Mouse (Mus musculus): Measurements from ENCODE around the gene Snrk. TPM values are rescaled to one million over a fixed set of nuclear protein-coding genes. Genes with fewer than 3 reads are reported as not detected.

Gene Snrk
- polyA plus RNA-seq, 1 experiment from 2014 or later = 48.3 TPM

DNA sequence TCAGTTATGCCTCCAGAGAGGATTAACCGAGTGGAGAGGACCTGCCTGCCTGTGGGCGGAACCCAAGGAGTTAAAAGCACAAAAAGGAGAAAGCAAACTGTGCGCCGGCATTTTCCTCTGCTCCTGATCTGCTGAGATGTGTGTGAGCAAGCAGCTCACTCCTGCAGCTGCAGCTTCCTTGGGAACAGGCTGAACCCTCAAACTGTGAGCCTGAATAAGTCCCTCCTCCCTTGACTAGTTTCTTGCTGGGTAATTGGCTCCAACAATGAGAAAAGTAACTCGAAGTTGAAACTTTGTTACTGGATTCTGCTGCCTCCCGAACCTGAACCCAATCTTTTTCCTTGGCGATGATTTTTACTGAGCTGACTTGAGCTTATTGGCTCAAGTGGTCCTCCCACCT, 25.9 kb upstream of the Snrk start:
- H3K9me3 ChIP-seq = no peaks in the 10 kb centered on the region
- H3K4me3 ChIP-seq = no peak overlapping the region
- no peaks in the 10 kb centered on the region for H3K36me3 ChIP-seq
- ATAC-seq (ENCODE audit: low FRiP score, low read depth) = no peak
- H3K27me3 ChIP-seq = no peaks in the 10 kb centered on the region
- 56% methylated on average over 7 of the region's 7 CpGs for WGBS
- no peak overlapping the region for H3K9ac ChIP-seq
- H3K27ac ChIP-seq = no peak overlapping the region
- no peak overlapping the region for H3K4me2 ChIP-seq (replicated peaks)
- H3K4me1 ChIP-seq = no peaks in the 10 kb centered on the region

DNA sequence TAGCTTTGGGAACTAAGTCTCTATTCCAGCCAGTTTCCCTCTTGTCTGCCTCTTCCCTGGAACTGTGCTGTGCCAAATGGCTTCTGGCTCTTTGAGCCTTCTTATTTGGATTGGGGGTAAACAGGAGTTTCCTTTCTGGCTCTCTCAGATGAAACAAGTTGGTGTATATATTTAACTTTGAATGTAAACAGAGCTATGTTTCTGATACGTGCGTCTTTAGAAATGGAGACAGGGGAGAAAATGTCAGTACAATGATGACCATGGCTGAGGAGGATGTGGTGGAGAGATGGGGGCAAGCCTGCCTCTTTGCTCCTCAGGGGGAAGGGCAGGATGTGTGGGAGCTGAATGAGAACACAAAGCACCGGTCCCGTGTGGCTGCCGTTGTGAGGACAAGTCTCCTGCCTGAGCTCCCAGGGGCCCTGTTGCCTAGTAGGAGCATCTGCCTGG, 25.3 kb upstream of the Snrk start:
- Histone ChIP-seq H3K4me2 (replicated peaks) (no peak overlapping the region), H3K36me3 (no peaks in the 10 kb centered on the region), H3K9me3 (no peaks in the 10 kb centered on the region), H3K4me1 (no peaks in the 10 kb centered on the region), H3K27me3 (no peaks in the 10 kb centered on the region), H3K9ac (no peak overlapping the region), H3K4me3 (no peak overlapping the region), H3K27ac (no peak overlapping the region)
- no peak for ATAC-seq (ENCODE audit: low FRiP score, low read depth)
- WGBS = 62% methylated on average over 5 of the region's 5 CpGs

DNA sequence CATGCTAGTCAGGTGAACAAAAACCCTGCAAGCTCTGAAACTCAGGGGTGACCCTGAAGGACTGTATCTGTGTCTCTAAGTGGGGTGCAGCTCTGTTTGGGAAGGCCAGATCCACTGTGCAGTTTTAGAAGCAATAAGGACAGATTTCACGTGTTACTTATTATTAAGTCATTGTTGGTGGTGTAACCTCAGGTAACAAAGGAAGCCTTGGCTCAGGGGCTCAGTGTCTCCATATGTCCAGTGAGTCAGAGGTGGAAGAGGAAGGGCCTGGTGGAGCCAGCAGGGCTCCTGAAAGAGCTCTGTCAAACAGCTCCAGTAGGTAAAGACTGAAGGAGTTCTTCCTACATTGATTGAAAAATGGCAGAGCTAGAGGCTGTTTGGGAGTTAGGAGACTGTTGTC, 22.9 kb upstream of the Snrk start:
- Histone ChIP-seq H3K36me3 (no peaks in the 10 kb centered on the region), H3K27me3 (no peaks in the 10 kb centered on the region), H3K27ac (no peak overlapping the region), H3K4me1 (no peaks in the 10 kb centered on the region), H3K9ac (no peak overlapping the region), H3K4me3 (no peak overlapping the region), H3K4me2 (replicated peaks) (no peak overlapping the region), H3K9me3 (no peaks in the 10 kb centered on the region)
- 76% methylated on average over 1 of the region's 1 CpGs for WGBS
- no peak for ATAC-seq (ENCODE audit: low FRiP score, low read depth)

- 84% methylated on average over 5 of the region's 5 CpGs for WGBS
- Histone ChIP-seq H3K4me2 (replicated peaks) (no peak overlapping the region), H3K27ac (no peak overlapping the region), H3K27me3 (no peaks in the 10 kb centered on the region), H3K9ac (no peak overlapping the region), H3K4me1 (no peaks in the 10 kb centered on the region), H3K36me3 (no peaks in the 10 kb centered on the region), H3K9me3 (no peaks in the 10 kb centered on the region), H3K4me3 (no peak overlapping the region)
- ATAC-seq (ENCODE audit: low FRiP score, low read depth) = no peak
Measured at GRCm38 (mm10) chr9:122096822-122097511, 20.1 kb upstream of the Snrk start.

DNA sequence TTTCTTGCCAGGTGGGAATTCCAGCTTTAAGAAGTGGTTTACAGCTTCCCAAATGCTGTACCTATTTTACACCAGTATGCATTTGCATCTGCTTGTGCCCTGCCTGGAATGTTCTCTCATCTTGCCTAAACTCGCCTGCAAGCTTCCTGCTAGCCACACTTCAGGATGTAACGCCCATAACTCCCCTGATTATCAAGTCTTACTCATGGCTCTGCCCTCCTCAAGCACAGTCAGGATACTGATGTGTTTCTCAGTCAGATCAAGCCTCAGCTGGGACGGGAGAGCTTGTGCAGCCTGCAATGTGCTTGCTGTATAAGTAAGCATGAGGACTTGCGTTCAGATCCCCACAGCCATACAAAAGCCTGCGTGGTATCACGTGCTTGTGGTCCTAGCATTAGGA, 19.5 kb upstream of the Snrk start:
- Histone ChIP-seq H3K9me3 (no peaks in the 10 kb centered on the region), H3K4me2 (replicated peaks) (no peak overlapping the region), H3K4me1 (no peaks in the 10 kb centered on the region), H3K9ac (no peak overlapping the region), H3K36me3 (no peaks in the 10 kb centered on the region), H3K4me3 (no peak overlapping the region), H3K27ac (no peak overlapping the region), H3K27me3 (no peaks in the 10 kb centered on the region)
- WGBS = 56% methylated on average over 6 of the region's 6 CpGs
- ATAC-seq (ENCODE audit: low FRiP score, low read depth) = no peak

DNA sequence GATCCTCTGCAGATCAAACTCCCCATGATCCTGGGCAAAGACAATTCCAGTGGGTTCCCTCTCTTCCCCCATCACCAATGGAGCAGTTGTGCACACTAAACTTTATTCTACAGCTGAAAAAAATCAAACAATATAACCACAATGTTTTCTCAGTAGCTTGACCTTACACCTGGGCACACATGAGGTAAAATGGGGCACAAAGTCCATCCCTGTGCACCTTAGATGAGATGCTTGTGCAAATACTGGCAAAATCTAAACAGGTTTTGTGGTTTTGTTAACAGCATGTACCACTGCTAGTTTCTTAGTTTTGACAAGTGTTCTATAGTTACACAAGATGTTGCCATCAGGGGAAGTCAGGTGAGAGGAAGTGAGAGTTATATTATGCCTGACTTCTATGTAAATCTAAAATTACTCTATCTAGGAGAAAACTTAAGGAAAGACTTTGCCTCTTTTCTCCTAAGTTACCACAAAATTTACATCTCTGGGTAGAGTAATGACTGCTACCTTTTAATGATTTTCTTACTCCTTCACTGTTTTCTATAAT, 16.4 kb upstream of the Snrk start:
- ATAC-seq (ENCODE audit: low FRiP score, low read depth) = no peak
- H3K4me1 ChIP-seq = no peaks in the 10 kb centered on the region

GRCm38 (mm10) chr9:122101196-122101595, 15.9 kb upstream of the Snrk start:
- 39% methylated on average over 4 of the region's 4 CpGs for WGBS
- no peak overlapping the region for H3K9ac ChIP-seq
- no peak overlapping the region for H3K27ac ChIP-seq
- no peak overlapping the region for H3K4me2 ChIP-seq (replicated peaks)
- H3K4me1 ChIP-seq = no peaks in the 10 kb centered on the region
- H3K4me3 ChIP-seq = no peak overlapping the region
- no peaks in the 10 kb centered on the region for H3K36me3 ChIP-seq
- ATAC-seq (ENCODE audit: low FRiP score, low read depth) = no peak
- no peaks in the 10 kb centered on the region for H3K27me3 ChIP-seq
- no peaks in the 10 kb centered on the region for H3K9me3 ChIP-seq

More for the DNA sequence above, 16.4 kb upstream of the Snrk start:
- Histone ChIP-seq H3K9me3 (no peaks in the 10 kb centered on the region), H3K9ac (no peak overlapping the region), H3K36me3 (no peaks in the 10 kb centered on the region), H3K4me2 (replicated peaks) (no peak overlapping the region), H3K27me3 (no peaks in the 10 kb centered on the region), H3K27ac (no peak overlapping the region), H3K4me3 (no peak overlapping the region)

- WGBS = 56% methylated on average over 9 of the region's 9 CpGs
- H3K4me3 ChIP-seq = no peak overlapping the region
- H3K27me3 ChIP-seq = no peaks in the 10 kb centered on the region
- no peak for ATAC-seq (ENCODE audit: low FRiP score, low read depth)
- no peak overlapping the region for H3K4me2 ChIP-seq (replicated peaks)
- no peaks in the 10 kb centered on the region for H3K36me3 ChIP-seq
- H3K4me1 ChIP-seq = no peaks in the 10 kb centered on the region
- no peaks in the 10 kb centered on the region for H3K9me3 ChIP-seq
- no peak overlapping the region for H3K27ac ChIP-seq
- H3K9ac ChIP-seq = no peak overlapping the region
Measured at GRCm38 (mm10) chr9:122103550-122104284, 13.3 kb upstream of the Snrk start.

GRCm38 (mm10) chr9:122104285-122104829, 12.7 kb upstream of the Snrk start:
- Histone ChIP-seq H3K27ac (no peak overlapping the region), H3K4me1 (no peaks in the 10 kb centered on the region), H3K4me3 (no peak overlapping the region), H3K4me2 (replicated peaks) (no peak overlapping the region), H3K36me3 (no peaks in the 10 kb centered on the region), H3K9me3 (no peaks in the 10 kb centered on the region), H3K9ac (no peak overlapping the region), H3K27me3 (no peaks in the 10 kb centered on the region)
- no peak for ATAC-seq (ENCODE audit: low FRiP score, low read depth)
- 37% methylated on average over 7 of the region's 7 CpGs for WGBS

DNA sequence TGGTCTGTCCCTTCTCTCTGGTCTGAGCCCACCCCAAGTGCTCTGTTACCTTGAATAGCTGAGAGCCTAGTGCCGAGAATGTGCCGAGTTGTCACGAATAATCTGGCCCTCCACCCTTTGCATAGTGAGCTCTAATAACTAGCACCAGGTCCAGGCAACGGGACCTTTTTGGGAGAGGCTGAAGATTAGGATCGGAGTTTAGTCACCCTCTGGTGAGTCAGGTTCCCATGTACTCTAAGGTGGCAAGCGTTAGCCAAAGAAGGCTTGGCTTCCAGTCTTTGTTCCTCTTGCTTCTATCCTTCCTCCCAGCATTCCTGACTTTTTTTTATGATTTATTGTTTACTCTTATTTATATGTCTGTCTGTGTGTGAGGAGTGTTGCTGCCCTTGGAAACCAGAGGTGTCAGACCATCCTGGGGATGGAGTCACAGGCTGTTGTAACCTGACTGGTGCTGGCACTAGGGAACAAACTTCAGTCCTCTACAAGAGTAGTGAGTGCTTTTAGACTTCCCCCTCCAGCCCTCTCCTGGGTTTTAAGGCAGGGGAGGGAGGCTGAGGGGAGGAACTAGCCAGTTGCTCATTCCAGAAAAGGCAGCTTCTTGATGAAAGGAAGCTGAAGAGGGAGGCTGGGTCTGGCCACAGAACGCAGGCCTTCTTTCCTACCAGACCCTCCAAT, 9.2 kb upstream of the Snrk start:
- no peaks in the 10 kb centered on the region for H3K27me3 ChIP-seq
- no peak overlapping the region for H3K4me3 ChIP-seq
- H3K9me3 ChIP-seq = no peaks in the 10 kb centered on the region
- WGBS = 57% methylated on average over 7 of the region's 7 CpGs
- H3K36me3 ChIP-seq = no peaks in the 10 kb centered on the region
- H3K27ac ChIP-seq = no peak overlapping the region
- H3K4me1 ChIP-seq = peaks cover 8% of the 10 kb centered on the region
- H3K4me2 ChIP-seq (replicated peaks) = no peak overlapping the region
- no peak overlapping the region for H3K9ac ChIP-seq
- no peak for ATAC-seq (ENCODE audit: low FRiP score, low read depth)

- WGBS = 61% methylated on average over 8 of the region's 8 CpGs
- ATAC-seq (ENCODE audit: low FRiP score, low read depth) = no peak
- no peaks in the 10 kb centered on the region for H3K27me3 ChIP-seq
- H3K4me1 ChIP-seq = peaks cover 8% of the 10 kb centered on the region
- no peaks in the 10 kb centered on the region for H3K36me3 ChIP-seq
- H3K9me3 ChIP-seq = no peaks in the 10 kb centered on the region
- H3K4me3 ChIP-seq = no peak overlapping the region
- H3K9ac ChIP-seq = no peak overlapping the region
- H3K4me2 ChIP-seq (replicated peaks) = no peak overlapping the region
- peak overlapping the region; percentile 28; the same call in 1 of the 2 replicates for H3K27ac ChIP-seq
Measured at GRCm38 (mm10) chr9:122109553-122110225, 7.4 kb upstream of the Snrk start.

Measured in limb, embryonic 13.5 days (tissue).